Mouse (Mus musculus) lung, postnatal 0 days (tissue): ENCODE data around the gene Kcmf1. TPM values are rescaled to one million over a fixed set of nuclear protein-coding genes. Genes with fewer than 3 reads are reported as not detected.
A peak's percentile ranks its signal among the peaks of the same experiment; 100 is the strongest.

Experiments
- ATAC-seq: fragments of 200-750 bp; cut with Nextera tagmentation; 2 replicates; pipeline ENCODE4 v1.8.0; 2017; ENCODE audit warnings: moderate library complexity
- DNase-seq: peaks from one replicate; pipeline ENCODE4 v3.0.0-alpha.2; 2016; ENCODE audit warnings: low spot score
- H3K27ac ChIP-seq: fragments of 300-500 bp; sonication (generic); 2 replicates; pipeline ENCODE4 v1.5.1; 2014; ENCODE audit warnings: antibody characterized with exemption, mild to moderate bottlenecking, low read length, mixed read lengths
- H3K27me3 ChIP-seq: fragments of 300-500 bp; sonication (generic); replicated peaks from 2 replicates; pipeline ENCODE4 v1.6.1; 2014; ENCODE audit warnings: low read length, mixed read lengths; ENCODE audit not compliant: insufficient read depth
- H3K36me3 ChIP-seq: fragments of 300-500 bp; sonication (generic); 2 replicates; pipeline ENCODE4 v1.6.1; 2014; ENCODE audit warnings: low read length, mixed read lengths; ENCODE audit not compliant: insufficient read depth
- H3K4me1 ChIP-seq: fragments of 300-500 bp; sonication (generic); 2 replicates; pipeline ENCODE4 v1.6.1; 2014; ENCODE audit warnings: antibody characterized with exemption, low read depth, low read length, mixed read lengths; ENCODE audit not compliant: insufficient read depth
- H3K4me2 ChIP-seq: fragments of 300-500 bp; sonication (generic); replicated peaks from 2 replicates; pipeline ENCODE4 v1.6.1; 2014; ENCODE audit warnings: low read depth, mild to moderate bottlenecking, low read length, moderate library complexity, mixed read lengths
- H3K4me3 ChIP-seq: fragments of 300-500 bp; sonication (generic); 2 replicates; pipeline ENCODE4 v1.5.1; 2014; ENCODE audit warnings: low read depth, low read length
- H3K9ac ChIP-seq: fragments of 300-500 bp; sonication (generic); replicated peaks from 2 replicates; pipeline ENCODE4 v1.6.1; 2014; ENCODE audit warnings: low read depth, mild to moderate bottlenecking
- H3K9me3 ChIP-seq: fragments of 300-500 bp; sonication (generic); 2 replicates; pipeline ENCODE4 v1.6.1; 2016; ENCODE audit warnings: low read length, mixed read lengths
- CTCF ChIP-seq: IDR thresholded peaks from 2 replicates; pipeline ENCODE4 v1.5.1; 2016; ENCODE audit warnings: antibody characterized with exemption, mild to moderate bottlenecking
- EP300 ChIP-seq: IDR thresholded peaks from 2 replicates; pipeline ENCODE4 v1.6.1; 2016; ENCODE audit warnings: antibody characterized with exemption, mild to moderate bottlenecking, control low read depth
- WGBS: fragments of 180-500 bp; shearing (Covaris S2); extraction: QIAGEN DNeasy Blood & Tissue Kit; methylation state at CpG from one replicate; pipeline ENCODE4 v1.1.7; 2014; 5-methylcytosine and 5-hydroxymethylcytosine counted together
- polyA plus RNA-seq: library from polyadenylated mRNA; unstranded; fragments of >200 nt; fragmentation: Nextera tagmentation; extraction: Ambion mirVana; gene quantifications from 2 replicates; pipeline ENCODE4 v1.2.1, GENCODE M21; 2015

Gene Kcmf1
- polyA plus RNA-seq, 1 experiment from 2014 or later: 43.0 TPM

DNA sequence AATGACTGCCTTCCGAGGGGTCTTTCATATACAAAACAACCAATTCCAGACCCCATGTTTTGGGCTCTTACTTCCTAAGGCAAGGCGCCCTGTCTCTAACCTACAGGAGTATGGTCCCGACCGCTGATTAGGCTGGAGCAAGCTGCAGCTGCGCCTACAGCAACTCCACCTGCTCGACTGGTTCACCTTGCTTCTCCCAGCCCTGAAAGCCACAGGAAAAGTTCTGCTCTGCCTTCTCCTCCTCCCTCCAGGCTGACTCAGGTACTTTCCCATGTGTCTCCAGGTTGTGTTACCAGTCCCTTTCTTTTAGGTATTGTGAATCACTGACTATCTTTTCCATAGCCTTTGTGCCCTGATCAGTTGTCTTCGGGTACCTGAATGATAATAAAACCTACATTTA is 104.9 kb downstream of the Kcmf1 start:
- no peaks in the 10 kb centered on the region for H3K4me1 ChIP-seq
- DNase-seq (peak; percentile 32), ATAC-seq (no peak)
- H3K27ac ChIP-seq: no peak overlapping the region
- no peak overlapping the region for H3K4me3 ChIP-seq
- H3K36me3 ChIP-seq: no peaks in the 10 kb centered on the region
- no peaks in the 10 kb centered on the region for H3K27me3 ChIP-seq
- WGBS: 37% methylated on average over 7 of the region's 7 CpGs
- H3K9me3 ChIP-seq: no peaks in the 10 kb centered on the region
- H3K9ac ChIP-seq: no peak overlapping the region
- TF ChIP-seq CTCF (no peak), EP300 (no peak)
- no peak overlapping the region for H3K4me2 ChIP-seq

DNA sequence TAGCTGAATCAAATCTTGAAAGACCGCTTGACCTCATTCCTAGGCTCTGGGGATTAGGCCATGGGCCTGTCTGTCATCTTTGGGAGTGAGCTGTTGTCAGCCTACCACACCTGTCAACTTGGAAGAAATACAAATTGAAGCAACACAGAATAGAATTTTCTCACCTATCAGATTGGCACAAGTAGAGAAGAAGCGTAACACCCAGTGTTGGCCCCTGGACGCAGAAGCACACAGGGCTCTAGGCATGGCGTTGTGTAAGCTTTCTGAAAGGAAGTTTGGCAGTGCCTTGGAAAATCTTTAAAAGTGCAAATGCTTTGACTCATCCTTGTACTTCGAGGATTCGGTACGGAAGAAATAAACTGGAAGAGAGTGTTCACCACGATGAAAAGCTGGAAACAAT is 107.1 kb downstream of the Kcmf1 start:
- no peak for TF ChIP-seq CTCF
- TF ChIP-seq EP300: no peak
- DNase-seq: no peak
- Histone ChIP-seq H3K27me3 (no peaks in the 10 kb centered on the region), H3K9me3 (no peaks in the 10 kb centered on the region), H3K9ac (no peak overlapping the region), H3K36me3 (no peaks in the 10 kb centered on the region), H3K27ac (no peak overlapping the region), H3K4me1 (no peaks in the 10 kb centered on the region; the same call in 1 of the 2 replicates), H3K4me2 (no peak overlapping the region), H3K4me3 (no peak overlapping the region)
- WGBS: 85% methylated on average over 8 of the region's 8 CpGs
- no peak for ATAC-seq

Other genes with a start within 250 kb of the Kcmf1 start
- 17.5 and 18.6 TPM in 2 replicates for gene Tcf7l1, start 110.7 kb downstream of the Kcmf1 start, polyA plus RNA-seq
- 2,084 and 2,244 TPM in 2 replicates for gene Tmsb10, start 58.8 kb upstream of the Kcmf1 start, polyA plus RNA-seq